ENCODE assay signal across 10 mouse cellular contexts in the genomic region with DNA sequence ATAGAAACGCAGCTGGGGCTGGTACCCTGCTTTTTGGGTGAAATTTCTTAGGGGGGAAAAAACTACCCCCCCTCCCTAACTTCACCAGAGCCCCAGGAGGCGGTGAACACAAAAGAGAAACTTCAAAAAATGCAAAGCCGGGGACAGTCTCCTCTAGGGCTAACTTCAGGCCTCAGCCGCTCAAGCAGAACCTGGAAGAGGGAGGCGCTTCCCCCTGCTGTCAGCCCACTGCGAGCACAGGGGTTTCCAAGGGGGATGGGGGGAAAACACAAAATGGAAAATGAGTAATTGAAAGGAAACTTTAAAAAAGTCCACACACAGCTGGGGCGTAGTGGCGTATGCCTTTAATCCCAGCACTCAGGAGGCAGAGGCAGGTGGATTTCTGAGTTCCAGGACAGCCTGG. TPM values are rescaled to one million over a fixed set of nuclear protein-coding genes. Genes with fewer than 3 reads are reported as not detected.
DNase-seq lines count a peak whose midpoint lies in the region; ATAC-seq and TF ChIP-seq lines count a peak whose summit lies in the region.
"Had no signal": no experiment of that assay in that cellular context is flagged by ENCODE, and none has a peak within 500 bp of the region (broad histone marks: within the 10 kb centered on the region; RNA-seq: fewer than 3 reads in every experiment).

No protein-coding gene starts in this region.

- TF ChIP-seq CTCF in lung, embryonic 14.5 days (IDR thresholded peaks at IDR 0.05; ENCODE audit: low read depth) = no peak

- no peak for ATAC-seq in lung, embryonic 14.5 days (ENCODE audit: insufficient read depth)
- no peak for ATAC-seq in hindbrain, embryonic 11.5 days (ENCODE audit: low FRiP score)
- no peak for ATAC-seq in neural tube, embryonic 12.5 days (ENCODE audit: low FRiP score, low read depth)

- H3K4me1 ChIP-seq in lung, embryonic 14.5 days (ENCODE audit: insufficient read depth) = no peaks in the 10 kb centered on the region
- H3K4me1 ChIP-seq in hindbrain, embryonic 11.5 days (replicated peaks; ENCODE audit: control insufficient read depth, insufficient read depth, low read length) = peaks cover 21% of the 10 kb centered on the region
- H3K4me1 ChIP-seq in neural tube, embryonic 12.5 days = peaks cover 43% of the 10 kb centered on the region

- H3K4me2 ChIP-seq in lung, embryonic 14.5 days = peak overlapping the region; percentile 100
- H3K4me2 ChIP-seq in hindbrain, embryonic 11.5 days (replicated peaks; ENCODE audit: low read depth, low read length) = no peak overlapping the region
- H3K4me2 ChIP-seq in neural tube, embryonic 12.5 days (replicated peaks) = peak overlapping the region; percentile 98

- no peak overlapping the region for H3K4me3 ChIP-seq in lung, embryonic 14.5 days (ENCODE audit: low read depth, low read length)
- H3K4me3 ChIP-seq in hindbrain, embryonic 11.5 days (ENCODE audit: low read depth, low read length) = no peak overlapping the region
- H3K4me3 ChIP-seq in neural tube, embryonic 12.5 days = no peak overlapping the region

- no peaks in the 10 kb centered on the region for H3K27me3 ChIP-seq in lung, embryonic 14.5 days (ENCODE audit: insufficient read depth, low read length)
- no peaks in the 10 kb centered on the region for H3K27me3 ChIP-seq in hindbrain, embryonic 11.5 days (ENCODE audit: control insufficient read depth, insufficient read depth, low read length)
- no peaks in the 10 kb centered on the region for H3K27me3 ChIP-seq in neural tube, embryonic 12.5 days (replicated peaks)

- no peaks in the 10 kb centered on the region for H3K36me3 ChIP-seq in lung, embryonic 14.5 days (ENCODE audit: insufficient read depth)
- no peaks in the 10 kb centered on the region for H3K36me3 ChIP-seq in hindbrain, embryonic 11.5 days (ENCODE audit: control insufficient read depth, insufficient read depth, low read length)
- H3K36me3 ChIP-seq in neural tube, embryonic 12.5 days = no peaks in the 10 kb centered on the region

- H3K9me3 ChIP-seq in lung, embryonic 14.5 days (ENCODE audit: low read depth, low read length) = no peaks in the 10 kb centered on the region
- no peaks in the 10 kb centered on the region for H3K9me3 ChIP-seq in hindbrain, embryonic 11.5 days (ENCODE audit: control insufficient read depth, low read length)
- H3K9me3 ChIP-seq in neural tube, embryonic 12.5 days = no peaks in the 10 kb centered on the region

- H3K27ac ChIP-seq in lung, embryonic 14.5 days (ENCODE audit: low read depth) = no peak overlapping the region
- no peak overlapping the region for H3K27ac ChIP-seq in hindbrain, embryonic 11.5 days (ENCODE audit: low read depth, low read length)
- H3K27ac ChIP-seq in neural tube, embryonic 12.5 days = no peak overlapping the region
- H3K27ac ChIP-seq: macrophage had no signal

- WGBS in lung, embryonic 14.5 days = 49% methylated on average over 8 of the region's 8 CpGs
- WGBS in hindbrain, embryonic 11.5 days = 19% methylated on average over 8 of the region's 8 CpGs
- 17% methylated on average over 8 of the region's 8 CpGs for WGBS in neural tube, embryonic 12.5 days

- no peak overlapping the region for H3K9ac ChIP-seq in lung, embryonic 14.5 days
- no peak overlapping the region for H3K9ac ChIP-seq in hindbrain, embryonic 11.5 days (ENCODE audit: low read depth, low read length)
- H3K9ac ChIP-seq in neural tube, embryonic 12.5 days = no peak overlapping the region; the same call in 1 of the 2 replicates

- no peak for DNase-seq in lung, embryonic 14.5 days
- DNase-seq in lung, postnatal 10 days = no peak
- DNase-seq in embryo, embryonic 10.5 days (ENCODE audit: low spot score) = peak; percentile 44
- DNase-seq in hindbrain, embryonic 11.5 days (ENCODE audit: low spot score) = peak; percentile 24
- no peak for DNase-seq in gastrocnemius, postnatal 25 days
- no peak for DNase-seq in right cerebral cortex, adult 2 months (ENCODE audit: low spot score in 2 of 2)
- DNase-seq in cerebellum, postnatal 36 days = no peak
- DNase-seq: heart, postnatal 14 days had no signal

RNA-seq across cellular contexts. Expression of gene Kdm2b, which starts 3.5 kb away (rescaled TPM):
- polyA plus RNA-seq in lung, embryonic 14.5 days (2014; fragmentation: Nextera tagmentation; extraction: Ambion mirVana) = 38.5 and 46.7 TPM in 2 replicates
- 59.9 and 67.6 TPM in 2 replicates for polyA plus RNA-seq in hindbrain, embryonic 11.5 days (2014; fragmentation: Nextera tagmentation; extraction: Ambion mirVana)
- 105 and 106 TPM in 2 replicates for polyA plus RNA-seq in neural tube, embryonic 12.5 days (2016; fragmentation: Nextera tagmentation; extraction: Ambion mirVana)
- 10 to 100 TPM; 12.8 to 14.3 TPM for total RNA-seq in gastrocnemius, postnatal 25 days (2021)

RNA-seq across cellular contexts. Expression of gene Orai1, which starts 28.8 kb away (rescaled TPM):
- 16.8 and 18.2 TPM in 2 replicates for polyA plus RNA-seq in lung, embryonic 14.5 days (2014; fragmentation: Nextera tagmentation; extraction: Ambion mirVana)
- polyA plus RNA-seq in hindbrain, embryonic 11.5 days (2014; fragmentation: Nextera tagmentation; extraction: Ambion mirVana) = 10.1 and 12.7 TPM in 2 replicates
- polyA plus RNA-seq in neural tube, embryonic 12.5 days (2016; fragmentation: Nextera tagmentation; extraction: Ambion mirVana) = 13.9 and 14.2 TPM in 2 replicates
- 10 to 100 TPM; 31.5 to 36.3 TPM for total RNA-seq in gastrocnemius, postnatal 25 days (2021)

Comparison
In these comparisons a context has a peak if more than half of its experiments do, and no peak if none do; other contexts are left out.
1. DNase-seq: peak in embryo, embryonic 10.5 days (single experiment) and hindbrain, embryonic 11.5 days (single experiment); none in lung, embryonic 14.5 days (single experiment), lung, postnatal 10 days (single experiment), gastrocnemius, postnatal 25 days (single experiment), right cerebral cortex, adult 2 months (0 of 2) and cerebellum, postnatal 36 days (0 of 2).